Mouse (Mus musculus) cerebellum, adult 11-12 months (tissue): ENCODE results near the gene Rnf166.

Source experiments
- DNase-seq: peaks from one replicate; pipeline ENCODE4 v3.0.0; 2022

Gene Rnf166

DNA sequence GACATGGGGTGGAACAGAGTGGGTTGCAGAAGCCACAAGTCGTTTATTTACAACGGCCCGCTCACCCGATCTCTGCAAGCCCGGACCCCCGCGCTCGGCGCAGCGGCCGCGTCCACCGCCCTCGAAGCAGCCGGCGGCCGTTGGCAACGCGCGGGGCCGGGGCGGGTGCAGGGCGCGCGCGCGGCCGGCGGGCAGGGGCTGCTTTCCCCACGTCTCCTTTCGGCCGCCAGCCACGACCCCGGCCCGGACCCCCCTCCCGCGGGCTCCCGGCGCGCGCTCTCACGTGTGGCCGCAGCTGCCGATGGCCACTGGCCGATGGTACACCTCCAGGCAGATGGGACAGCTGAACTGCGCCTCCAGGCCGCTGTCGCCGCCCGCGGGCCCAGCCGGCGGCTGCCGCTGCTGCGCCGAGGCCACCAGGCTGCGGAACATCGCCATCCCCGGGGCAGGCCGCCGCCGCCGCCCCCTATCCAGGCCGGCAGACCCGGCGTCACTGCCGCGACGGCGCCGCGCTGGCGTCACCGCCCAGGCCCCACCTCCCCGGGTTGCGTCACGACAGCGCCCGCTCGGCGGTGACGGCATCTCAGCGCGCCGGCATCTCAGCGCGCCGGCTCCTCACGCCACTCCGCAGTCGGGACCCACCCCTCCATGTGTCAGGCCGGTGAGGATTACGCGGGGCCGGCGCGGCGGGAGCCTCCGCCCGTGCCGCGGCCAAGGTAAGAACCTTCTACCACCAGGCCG, at the start of gene Rnf166, which contains the start of gene Ctu2:
TSS of gene Rnf166 (minus strand) at position 485 of the 741 bp plus-strand sequence.
TSS of gene Ctu2 (plus strand) at position 564 of the 741 bp plus-strand sequence.
- peak; percentile 87 for DNase-seq

DNA sequence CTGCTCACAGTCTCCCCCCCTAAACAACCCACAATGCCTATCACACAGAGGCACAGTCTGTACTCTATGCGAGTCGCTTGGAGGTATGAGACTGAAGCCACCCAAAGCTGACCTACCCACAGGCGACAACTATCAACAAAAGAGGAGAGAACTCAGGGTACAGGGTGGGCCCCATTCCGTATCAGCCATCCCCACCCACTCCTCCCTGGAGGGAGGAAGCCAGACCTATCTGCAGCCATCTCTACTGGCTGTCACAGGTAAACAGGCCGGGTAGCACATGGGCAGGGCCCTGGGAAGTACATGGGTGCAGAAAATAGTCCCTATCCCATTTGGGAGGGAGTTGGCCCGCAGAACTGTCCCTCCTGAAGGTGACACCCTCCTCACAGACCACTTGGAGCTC, 49.1 kb upstream of the Rnf166 start:
- DNase-seq: no peak

DNA sequence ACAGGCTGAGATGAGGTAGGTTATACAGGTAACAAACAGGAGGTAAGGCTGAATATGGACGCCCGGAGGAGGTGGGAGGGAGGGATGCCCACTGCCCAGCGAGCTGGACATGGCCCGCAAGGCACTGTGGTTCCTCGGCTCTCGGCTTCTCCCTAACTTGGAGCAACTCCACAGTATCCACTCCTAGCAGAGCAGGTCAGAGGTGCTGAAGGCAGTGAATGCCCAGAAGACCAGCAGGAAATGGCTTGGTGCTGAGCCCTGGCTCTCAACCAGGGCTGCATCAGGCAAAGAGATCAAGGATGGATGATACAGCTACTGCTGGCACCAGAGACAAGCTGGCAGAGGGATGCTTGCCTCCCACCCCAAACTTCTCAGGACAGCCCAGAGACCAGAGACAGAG, 48.6 kb upstream of the Rnf166 start:
- no peak for DNase-seq

DNA sequence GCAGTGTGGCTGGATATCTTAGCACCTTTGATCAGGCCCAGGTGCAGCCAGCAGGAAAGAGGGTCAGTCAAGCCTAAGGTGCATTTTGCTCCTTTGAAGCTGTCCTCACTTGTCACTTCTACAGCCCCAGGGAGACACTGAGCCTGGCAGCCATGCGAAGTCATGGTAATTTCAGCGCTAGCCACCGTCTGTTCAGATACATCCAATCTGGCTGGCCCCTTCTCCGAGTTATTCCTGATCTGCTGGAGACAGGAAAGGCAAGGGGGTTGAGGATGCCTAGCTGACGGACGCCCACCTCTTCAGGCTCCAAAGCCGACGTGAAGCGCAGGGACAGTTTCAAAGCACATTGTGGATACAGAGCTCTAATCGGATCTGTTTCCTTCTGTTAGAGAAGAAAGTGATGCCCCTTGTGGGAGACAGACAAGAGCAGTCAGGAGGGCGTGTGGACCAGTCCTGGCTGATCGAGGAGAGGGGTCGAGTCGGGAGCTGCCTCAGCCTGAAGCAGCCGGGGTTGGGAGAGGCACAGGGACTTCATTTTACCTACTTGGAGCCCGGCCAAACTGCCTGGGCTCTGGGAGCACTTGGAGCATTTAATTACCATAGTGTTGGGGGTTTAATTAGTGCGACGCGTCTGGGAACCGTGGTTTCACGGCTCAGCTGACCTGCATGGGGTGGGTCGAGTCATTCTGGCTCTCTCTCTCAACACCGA, 47.9 kb upstream of the Rnf166 start:
- peak; percentile 24 for DNase-seq

DNA sequence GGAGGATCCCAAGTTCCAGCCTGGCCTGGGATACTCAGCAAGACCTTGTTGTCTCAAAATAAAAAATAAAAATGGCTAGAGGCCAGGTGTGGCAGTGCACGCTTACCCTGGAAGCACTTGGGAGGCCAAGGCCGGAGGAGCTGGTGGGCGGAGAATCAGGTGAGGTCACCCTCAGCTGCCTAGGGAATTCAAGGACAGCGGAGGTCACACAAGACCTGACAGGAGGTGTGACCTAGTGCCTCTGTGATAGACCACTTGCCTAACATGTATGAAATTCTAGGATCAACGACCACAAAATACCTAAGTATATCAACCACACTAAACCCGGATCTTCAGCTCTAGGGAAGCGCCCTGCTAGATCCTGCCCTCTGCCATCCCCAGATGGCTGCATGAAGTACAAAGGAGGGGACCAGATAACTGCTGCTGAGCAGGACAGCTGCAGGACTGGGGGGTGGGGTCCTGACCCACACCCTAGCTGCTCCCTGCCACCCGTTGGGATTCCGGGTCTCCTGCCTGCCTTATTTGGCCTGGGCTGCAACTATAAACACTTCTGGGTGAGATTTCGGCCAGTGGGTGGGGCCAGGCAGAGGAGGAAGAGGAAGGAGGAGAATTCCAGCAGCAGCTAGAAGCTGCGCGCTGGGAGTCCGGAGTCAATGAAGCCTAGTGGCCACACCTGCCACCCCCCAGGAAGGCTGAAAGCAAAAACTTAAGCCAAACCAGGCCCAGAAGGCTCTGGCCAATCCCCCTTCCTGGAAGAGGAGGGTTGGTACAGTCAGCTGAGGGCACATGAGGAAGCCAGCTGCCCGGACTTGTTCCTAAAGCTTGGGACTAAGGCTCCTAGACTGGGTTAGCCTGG, 47.2 kb upstream of the Rnf166 start:
- no peak for DNase-seq

DNA sequence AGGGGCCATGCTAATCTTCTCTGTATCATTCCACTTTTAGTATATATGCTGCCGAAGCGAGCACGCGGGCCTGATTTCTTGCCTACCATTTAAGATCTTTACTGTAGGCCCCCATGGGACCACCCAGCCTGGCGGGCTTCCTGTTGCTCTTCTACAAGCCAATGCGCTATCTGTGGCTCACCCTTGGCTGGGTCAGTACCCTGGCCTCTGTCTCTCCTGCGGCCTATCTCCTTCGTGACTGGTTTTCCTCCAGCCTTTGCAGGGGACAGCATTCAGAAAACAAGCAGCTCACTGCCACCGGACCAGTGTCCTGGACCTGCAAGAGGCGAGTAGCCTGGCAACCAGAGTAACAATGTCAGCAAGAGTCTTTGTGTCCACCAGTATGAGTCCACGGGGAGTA, 44.7 kb upstream of the Rnf166 start:
- no peak for DNase-seq

DNA sequence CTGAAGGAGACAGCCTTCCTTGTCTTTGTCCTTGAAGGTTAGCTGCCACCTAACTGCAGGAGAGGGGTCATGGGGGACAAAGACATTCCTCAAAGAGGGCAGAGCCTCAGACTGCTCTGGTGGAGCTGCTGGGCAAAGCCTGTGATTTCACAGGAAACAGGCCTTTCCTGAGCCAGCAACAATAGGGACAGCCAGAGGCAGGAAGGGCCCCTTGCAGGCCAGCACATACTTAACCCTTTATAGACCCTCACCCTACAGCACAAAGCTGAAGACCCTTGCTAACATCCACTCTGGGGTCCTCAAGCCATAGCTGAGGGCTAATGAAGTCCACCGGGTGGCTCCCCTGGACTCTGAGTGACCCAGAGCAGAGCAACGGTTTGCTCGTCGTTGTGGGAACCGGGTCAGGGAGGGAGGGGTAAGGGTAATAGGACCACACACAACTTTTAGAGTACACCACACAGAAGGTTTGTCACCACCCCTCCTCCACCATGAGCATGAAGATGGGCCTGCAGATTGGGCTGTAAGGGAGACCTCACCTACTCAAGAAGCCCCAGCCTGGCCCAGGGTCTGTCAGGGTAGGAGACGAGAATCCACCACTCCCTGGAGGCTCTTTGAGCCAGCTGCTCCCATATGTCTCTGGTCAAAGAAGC, 41.8 kb upstream of the Rnf166 start:
- no peak for DNase-seq

DNA sequence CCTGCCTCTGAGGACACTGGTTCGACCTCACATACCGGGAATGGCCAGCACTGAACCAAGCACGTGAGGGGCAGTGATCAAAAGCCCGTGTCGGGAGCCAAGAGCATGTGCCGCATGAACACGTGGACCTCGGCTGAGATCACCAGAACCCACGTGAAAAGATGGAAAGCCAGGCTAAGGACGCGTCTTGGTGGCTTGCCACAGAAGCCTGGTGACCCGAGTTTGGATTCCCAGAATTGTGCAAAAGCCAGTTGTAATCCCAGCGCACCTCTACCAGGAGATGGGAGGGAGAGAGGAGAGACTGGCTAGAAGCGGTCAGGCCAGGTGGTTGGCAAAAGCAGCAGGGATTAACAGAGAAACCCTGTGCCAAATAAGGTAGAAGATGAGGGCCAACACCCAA, 39.8 kb upstream of the Rnf166 start:
- DNase-seq: no peak

DNA sequence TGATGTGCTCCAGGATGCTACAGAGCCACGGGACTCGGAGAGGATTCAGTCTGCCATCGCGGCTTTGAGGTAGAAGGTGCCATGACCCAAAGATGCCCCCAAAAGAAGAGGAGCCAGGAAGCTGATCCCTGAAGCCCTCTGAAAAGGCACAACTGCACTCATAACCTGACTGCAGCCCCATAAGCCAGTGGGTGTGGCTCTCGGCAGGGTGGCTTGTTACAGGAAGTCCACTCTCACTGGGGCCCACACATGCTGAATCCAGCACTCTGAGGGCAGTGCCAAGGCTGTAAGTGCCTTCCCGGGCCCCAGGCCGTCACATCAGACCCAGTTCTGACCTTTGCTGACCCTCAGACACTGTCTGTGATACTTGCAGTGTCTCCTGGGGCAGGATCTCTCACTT, 36.5 kb upstream of the Rnf166 start:
- DNase-seq: no peak

DNA sequence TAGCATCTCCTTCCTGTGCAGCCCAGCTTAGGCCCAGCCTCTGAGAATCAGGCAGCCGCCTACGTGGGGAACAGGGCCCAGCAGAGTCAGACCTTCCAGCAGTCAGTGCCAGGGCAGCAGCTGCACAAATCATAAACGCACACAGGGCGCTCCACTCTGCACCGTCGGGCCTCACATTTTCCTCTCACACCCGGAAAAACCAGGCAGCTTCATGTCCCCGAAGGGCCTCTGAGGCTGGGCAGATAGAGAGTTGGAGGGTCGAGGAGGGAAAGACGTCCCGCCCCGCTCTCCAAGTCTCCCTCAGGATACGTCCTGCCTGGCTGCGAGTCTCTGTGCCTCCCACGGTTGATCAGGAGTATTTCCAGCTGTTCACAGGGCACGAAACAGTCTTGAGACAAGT, 35.7 kb upstream of the Rnf166 start:
- DNase-seq: no peak

DNA sequence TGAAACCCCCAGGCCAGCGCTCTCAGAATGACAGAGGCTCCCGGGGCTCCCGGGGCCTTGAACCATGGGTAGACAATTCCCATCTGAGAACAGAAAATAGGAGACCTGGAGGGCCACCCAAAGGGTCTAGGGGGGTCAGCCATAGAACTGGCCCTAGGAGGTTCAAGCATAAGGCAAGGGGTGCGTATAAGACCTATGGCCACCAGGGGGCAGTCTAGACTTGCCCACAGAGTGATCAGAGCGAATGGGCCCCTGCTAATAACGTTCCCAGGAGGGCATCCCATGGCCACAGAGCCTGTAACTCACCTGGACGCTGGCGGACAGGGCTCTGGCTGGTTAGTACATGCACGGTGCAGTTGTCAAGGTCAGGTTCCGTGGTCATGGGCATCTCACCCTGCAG, 25.0 kb upstream of the Rnf166 start:
- DNase-seq: peak; percentile 72

DNA sequence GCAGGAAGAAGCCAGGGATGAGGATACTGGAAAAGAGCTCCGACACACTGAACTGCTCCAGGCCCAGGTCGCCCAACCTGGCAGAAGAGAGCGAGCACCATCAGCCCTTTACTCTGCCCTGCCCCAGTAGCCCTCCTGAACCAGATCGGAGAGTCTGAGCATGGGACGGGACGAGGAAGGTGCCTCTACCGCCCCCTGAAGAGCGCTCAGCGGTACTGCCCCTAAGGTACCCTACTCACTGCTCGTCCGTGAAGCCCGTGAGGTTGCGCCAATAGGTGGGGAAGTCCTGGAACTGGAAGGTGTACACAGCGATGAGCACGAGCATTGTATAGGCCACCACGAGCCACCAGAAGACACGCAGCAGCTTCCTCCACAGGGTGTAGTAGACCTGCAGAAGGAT, 22.0 kb upstream of the Rnf166 start:
- DNase-seq: no peak

DNA sequence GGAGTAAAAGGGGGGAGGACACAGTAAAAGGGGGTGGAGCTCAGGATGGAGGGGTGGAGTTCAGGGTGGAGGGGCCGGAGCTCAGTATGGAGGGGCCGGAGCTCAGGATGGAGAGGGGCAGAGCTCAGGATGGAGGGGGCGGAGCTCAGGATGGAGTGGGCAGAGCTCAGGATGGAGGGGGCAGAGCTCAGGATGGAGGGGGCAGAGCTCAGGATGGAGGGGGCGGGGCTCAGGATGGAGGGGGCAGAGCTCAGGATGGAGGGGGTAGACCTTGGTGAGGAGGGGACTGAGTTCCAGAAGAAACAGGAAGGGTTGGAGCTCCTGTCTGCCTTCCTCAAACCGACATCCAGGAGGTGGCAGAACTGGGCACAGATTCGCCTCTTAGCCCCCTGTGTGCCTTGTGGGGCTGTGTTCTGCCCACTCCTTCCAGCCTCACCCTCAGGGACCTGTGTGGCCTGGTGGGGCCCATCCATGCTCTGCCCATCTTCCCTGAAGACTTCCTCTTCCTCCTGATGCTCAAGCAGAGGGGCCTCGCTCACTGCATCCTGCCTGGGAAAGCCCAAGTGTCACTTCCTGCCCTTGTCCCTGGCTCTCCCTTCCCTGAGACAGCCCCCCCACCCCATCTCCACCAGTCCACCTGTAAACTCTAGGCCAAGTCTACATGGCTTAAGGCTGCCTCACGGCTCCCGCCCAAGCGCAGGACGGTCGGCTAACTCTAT, 21.3 kb upstream of the Rnf166 start:
- DNase-seq: no peak

DNA sequence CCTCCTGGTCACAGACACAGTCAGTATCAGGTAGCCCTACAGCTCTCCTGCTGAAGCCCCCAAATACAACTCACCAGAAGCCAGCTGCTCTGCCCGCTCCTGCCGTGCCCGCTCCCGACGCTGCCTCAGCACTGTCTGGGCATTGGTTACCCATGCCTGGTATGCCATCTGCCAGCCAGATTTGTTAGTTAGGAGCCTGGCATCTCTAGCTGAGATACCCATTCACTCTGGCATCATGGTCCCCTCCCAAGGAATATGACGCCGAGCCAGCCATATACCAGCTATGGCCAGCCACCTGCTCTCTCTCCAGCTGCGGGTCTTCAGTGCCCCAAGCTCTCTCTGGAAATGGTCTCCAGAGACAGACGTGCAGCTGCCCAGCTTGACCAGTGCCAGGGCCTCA, 12.5 kb upstream of the Rnf166 start:
- no peak for DNase-seq

DNA sequence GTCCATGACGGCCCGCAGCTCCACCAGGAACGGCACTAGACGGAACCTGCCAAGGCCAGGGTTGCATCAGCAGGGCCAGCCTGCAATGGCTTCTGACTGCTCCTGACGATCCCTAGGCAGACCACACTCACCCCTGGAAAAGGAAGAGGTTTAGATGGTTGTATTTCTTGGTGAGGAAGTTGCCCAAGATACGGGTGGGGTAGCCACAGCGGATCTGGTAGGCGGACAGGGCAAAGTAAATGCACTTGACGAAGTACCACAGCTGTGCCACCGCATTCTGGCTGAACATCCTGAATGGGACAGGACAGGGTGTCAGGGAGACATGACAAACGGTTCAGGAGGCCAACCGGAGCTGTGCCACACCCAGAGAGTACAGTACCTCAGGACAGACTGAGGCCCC, 9.0 kb upstream of the Rnf166 start:
- DNase-seq: no peak

DNA sequence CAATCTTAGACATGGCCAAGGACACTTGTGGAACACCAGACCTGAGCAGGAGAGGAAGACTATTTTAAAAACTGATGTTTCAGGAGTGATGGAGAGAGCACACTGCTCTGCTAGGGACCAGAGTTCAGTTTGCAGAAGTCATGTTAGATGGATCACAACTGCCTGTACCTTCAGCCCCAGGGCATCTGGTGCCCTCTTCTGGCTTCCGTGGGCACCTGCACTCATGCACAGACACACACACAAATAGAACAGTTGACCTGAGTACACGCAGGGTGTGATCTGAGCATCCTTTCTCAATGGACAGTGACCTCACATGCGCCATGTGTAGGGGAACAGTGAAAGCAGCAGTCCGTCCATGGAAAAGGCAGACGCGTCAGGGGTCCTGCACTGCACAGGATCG, 8.0 kb upstream of the Rnf166 start:
- no peak for DNase-seq

DNA sequence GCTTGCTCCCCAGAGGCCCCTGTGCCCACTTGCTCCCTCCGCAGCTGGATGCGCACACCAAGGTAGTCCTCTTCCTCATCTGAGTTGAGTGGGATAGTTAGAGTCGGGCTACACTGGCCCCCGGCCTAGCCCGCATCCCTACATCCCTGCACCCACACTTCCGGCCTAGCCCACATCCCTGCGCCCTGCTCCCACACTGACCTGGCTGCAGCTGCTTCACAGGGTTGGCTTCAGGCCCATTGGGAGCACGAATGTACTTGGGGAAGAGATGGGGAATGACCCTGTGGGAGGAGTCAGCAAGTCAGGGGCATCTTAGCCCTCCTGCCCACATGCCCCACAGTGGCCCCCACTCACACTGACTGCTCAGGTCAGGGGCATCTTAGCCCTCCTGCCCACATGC, 6.6 kb upstream of the Rnf166 start:
- DNase-seq: no peak

DNA sequence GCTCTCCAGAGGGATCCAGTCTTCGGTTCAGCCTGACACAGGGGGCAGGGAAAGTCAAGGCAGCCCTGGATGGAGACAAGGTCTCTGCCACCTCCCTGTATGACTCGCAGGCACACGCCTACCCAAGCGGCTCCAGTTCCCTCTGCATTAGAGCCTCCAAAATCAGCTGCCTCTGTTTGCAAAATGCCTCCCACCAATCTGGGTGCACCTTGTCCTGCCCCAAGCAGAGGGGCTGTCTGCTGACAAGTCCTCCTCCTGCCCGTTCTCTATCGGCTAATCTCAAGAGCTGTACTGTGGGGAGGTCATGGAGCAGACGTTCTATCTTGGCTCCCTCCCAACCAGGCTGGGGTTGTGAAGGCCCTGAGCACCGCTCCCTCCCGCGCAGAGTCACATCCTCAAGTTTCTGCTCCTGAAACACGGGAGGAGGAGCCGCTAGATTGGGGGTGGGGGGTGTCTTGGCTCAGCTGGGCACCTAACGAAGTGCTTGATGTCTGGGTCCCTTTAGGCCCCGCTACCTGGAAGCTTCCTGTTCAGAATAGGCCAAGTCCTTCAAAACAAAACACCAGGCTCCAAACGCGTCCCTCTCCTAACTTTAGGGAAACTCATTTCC, 808 bp downstream of the Rnf166 start:
- peak; percentile 60 for DNase-seq

DNA sequence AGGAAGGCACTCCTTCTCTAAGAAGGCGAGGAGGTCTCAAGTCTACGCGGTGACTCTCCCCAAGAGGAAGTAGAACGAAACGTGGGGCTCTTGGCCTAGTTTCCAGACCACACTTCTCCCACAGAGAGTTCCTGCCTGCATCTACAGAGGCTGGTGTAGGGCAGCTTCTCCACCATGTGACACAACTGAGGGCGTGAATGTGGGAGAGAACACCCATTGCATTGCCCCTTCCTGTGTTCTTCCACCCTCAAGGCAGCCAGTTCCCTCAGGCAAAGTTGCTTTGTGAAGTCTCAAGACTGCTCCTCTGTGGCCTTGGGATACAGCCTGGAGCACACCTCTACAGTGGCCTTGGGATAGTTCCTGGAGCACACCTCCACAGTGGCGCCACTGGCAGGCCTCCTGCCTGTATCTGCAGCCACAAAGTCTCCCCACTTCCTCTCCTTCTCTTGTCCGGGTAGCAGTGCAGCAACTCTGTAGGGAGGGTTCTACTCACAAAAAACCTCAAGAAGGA, 1.9 kb downstream of the Rnf166 start:
- no peak for DNase-seq

DNA sequence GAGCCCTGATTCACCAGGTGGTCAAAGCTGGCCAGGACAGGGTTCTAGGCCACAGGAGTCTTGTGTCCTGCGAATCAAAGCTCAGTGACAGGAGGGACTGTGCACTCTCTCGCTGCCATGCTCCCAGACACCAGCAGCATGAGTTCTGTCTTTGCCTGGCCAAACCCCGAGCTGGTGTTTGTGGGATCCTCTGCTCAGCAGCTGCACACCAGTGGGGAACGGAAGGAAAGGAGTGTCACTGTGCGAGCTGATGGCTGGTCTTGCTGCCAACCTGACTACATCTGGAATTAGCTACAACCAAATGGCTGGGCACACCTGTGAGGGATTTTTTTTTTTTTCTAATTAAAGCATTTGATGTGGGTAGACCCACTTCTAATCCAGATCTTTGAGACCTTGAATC, 5.2 kb downstream of the Rnf166 start:
- no peak for DNase-seq

DNA sequence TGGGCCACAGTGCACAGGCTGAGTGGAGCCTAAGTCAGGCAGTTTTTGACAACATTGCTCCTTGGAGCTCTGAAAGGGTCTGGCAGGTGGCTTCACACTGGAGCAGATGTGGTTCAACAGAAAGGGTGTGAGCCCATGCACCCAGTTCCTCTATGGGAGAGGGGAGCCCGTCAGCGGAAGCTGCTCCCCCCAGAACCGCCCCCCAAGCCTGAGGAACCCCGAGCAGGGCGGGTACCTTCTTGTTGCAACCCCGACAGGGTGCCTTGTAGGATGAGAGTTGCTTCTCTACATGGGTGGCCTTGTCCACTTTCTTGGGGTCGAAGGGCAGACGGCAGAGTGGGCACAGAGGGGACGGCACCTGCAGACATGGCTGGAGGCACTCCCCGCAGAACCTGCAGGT, 5.9 kb downstream of the Rnf166 start:
- no peak for DNase-seq

DNA sequence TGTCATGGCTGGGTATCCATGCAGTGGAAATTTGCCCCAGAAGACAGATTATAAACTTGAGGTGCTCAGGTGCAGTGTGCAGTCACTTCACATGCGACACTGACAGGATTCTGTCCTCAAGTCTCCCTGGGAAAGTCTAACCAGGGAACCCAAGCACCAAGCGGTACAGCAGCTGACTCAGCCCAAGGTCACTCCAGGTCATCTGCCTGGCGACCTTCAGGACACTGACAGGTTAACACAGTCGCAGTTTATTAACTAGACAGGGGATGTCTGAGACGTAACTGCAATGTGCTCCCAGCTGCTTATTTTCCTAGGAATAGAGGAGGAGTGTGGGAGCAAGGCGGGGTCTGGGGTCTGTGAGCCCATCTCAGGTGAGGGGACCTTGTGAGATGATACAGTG, 6.5 kb downstream of the Rnf166 start:
- DNase-seq: no peak
